Mouse (Mus musculus) CD4-positive, CD25-positive, alpha-beta regulatory T cell, adult 2 months (primary cell): Measurements from ENCODE around the gene Prss57.

Experiments
- DNase-seq: peaks from one replicate; pipeline ENCODE4 v3.0.0-alpha.2; 2012; ENCODE audit warnings: low read depth, low spot score

Gene Prss57

GRCm38 (mm10) chr10:79790861-79791260 is at the start of gene Prss57:
TSS of gene Prss57 (minus strand) at chr10:79790961.
- DNase-seq = no peak

GRCm38 (mm10) chr10:79840091-79840490 is 49.3 kb upstream of the Prss57 start:
- no peak for DNase-seq

GRCm38 (mm10) chr10:79838151-79838550 is 47.4 kb upstream of the Prss57 start:
- DNase-seq = no peak

- DNase-seq = peak; percentile 42
Observed at GRCm38 (mm10) chr10:79836918-79837317, 46.2 kb upstream of the Prss57 start.

GRCm38 (mm10) chr10:79834769-79835398 is 44.1 kb upstream of the Prss57 start:
- peak; percentile 90 for DNase-seq

- no peak for DNase-seq
Observed at GRCm38 (mm10) chr10:79832786-79833181, 42.0 kb upstream of the Prss57 start.

GRCm38 (mm10) chr10:79832026-79832785 is 41.4 kb upstream of the Prss57 start:
- DNase-seq = no peak

- no peak for DNase-seq
Observed at GRCm38 (mm10) chr10:79831583-79831982, 40.8 kb upstream of the Prss57 start.

GRCm38 (mm10) chr10:79824413-79824812 is 33.7 kb upstream of the Prss57 start:
- no peak for DNase-seq

- no peak for DNase-seq
Observed at GRCm38 (mm10) chr10:79823011-79823410, 32.2 kb upstream of the Prss57 start.

- no peak for DNase-seq
Observed at GRCm38 (mm10) chr10:79822372-79822771, 31.6 kb upstream of the Prss57 start.

- DNase-seq = no peak
Observed at GRCm38 (mm10) chr10:79821731-79822130, 31.0 kb upstream of the Prss57 start.

GRCm38 (mm10) chr10:79820782-79821181 is 30.0 kb upstream of the Prss57 start, which contains the start of gene Misp:
TSS of gene Misp (plus strand) at chr10:79820989.
- no peak for DNase-seq

GRCm38 (mm10) chr10:79820277-79820676 is 29.5 kb upstream of the Prss57 start:
- no peak for DNase-seq

GRCm38 (mm10) chr10:79819606-79820005 is 28.8 kb upstream of the Prss57 start:
- no peak for DNase-seq

- DNase-seq = no peak
Observed at GRCm38 (mm10) chr10:79818225-79818624, 27.5 kb upstream of the Prss57 start.

GRCm38 (mm10) chr10:79817111-79817510 is 26.4 kb upstream of the Prss57 start:
- DNase-seq = no peak

- no peak for DNase-seq
Observed at GRCm38 (mm10) chr10:79815671-79816494, 25.1 kb upstream of the Prss57 start.

GRCm38 (mm10) chr10:79814271-79814842 is 23.6 kb upstream of the Prss57 start:
- DNase-seq = no peak

- peak; percentile 85 for DNase-seq
Observed at GRCm38 (mm10) chr10:79811736-79812637, 21.2 kb upstream of the Prss57 start.

- no peak for DNase-seq
Observed at GRCm38 (mm10) chr10:79808728-79809127, 18.0 kb upstream of the Prss57 start.
